ENCODE assay signal across 16 mouse cellular contexts in genomic region chr7:118154150-118154549, GRCm38 (mm10). TPM values are rescaled to one million over a fixed set of nuclear protein-coding genes. Genes with fewer than 3 reads are reported as not detected.
A peak's percentile ranks its signal among the peaks of the same experiment; 100 is the strongest.
DNase-seq lines count a peak whose midpoint lies in the region.
"Had no signal": no experiment of that assay in that cellular context is flagged by ENCODE, and none has a peak within 500 bp of the region (broad histone marks: within the 10 kb centered on the region; RNA-seq: fewer than 3 reads in every experiment).

No protein-coding gene starts in this region.

- peak; percentile 13 to 48 for DNase-seq in frontal cortex, postnatal 36 days (ENCODE audit: low spot score in 2 of 2)
- DNase-seq in frontal cortex, postnatal 25 days (ENCODE audit: low spot score in 2 of 2): no peak
- DNase-seq in layer of hippocampus, adult 9-11 months: peak; percentile 43
- DNase-seq in layer of hippocampus, postnatal 36 days: no peak
- DNase-seq in right cerebral cortex, adult 2 months (ENCODE audit: low spot score in 2 of 2): peak; percentile 23 to 32
- no peak for DNase-seq in right cerebral cortex, postnatal 4 days
- DNase-seq in telencephalon, adult 2 months (ENCODE audit: low read depth, low spot score): peak; percentile 45
- DNase-seq in heart, postnatal 10 days: no peak
- DNase-seq: adrenal gland, postnatal 14 days; cerebellum, adult 2 months; cerebellum, postnatal 14 days; embryo, embryonic 11 days; gastrocnemius, adult 2 months; gastrocnemius, postnatal 25 days; heart, adult 11 months; heart, postnatal 4 days had no signal

- intact Hi-C loops in heart, postnatal 10 days (cut with DNase I): loop anchor here (5.0 kb wide), 2 partner anchors 58 to 143 kb away; no protein-coding TSS in a partner anchor

RNA-seq across cellular contexts. Expression of gene Arl6ip1, which starts 24.7 kb away (rescaled TPM):
- 100 to 1,000 TPM; 298 to 300 TPM for total RNA-seq in layer of hippocampus, postnatal 36 days (2021)
- total RNA-seq in heart, postnatal 10 days (2021): 10 to 100 TPM; 49.7 to 56.8 TPM

RNA-seq across cellular contexts. Expression of gene Rps15a, which starts 38.2 kb away (rescaled TPM):
- 100 to 1,000 TPM; 370 to 388 TPM for total RNA-seq in layer of hippocampus, postnatal 36 days (2021)
- 100 to 1,000 TPM; 675 to 681 TPM for total RNA-seq in heart, postnatal 10 days (2021)

Comparison
In these comparisons a context has a peak if more than half of its experiments do, and no peak if none do; other contexts are left out.
1. DNase-seq: peak in frontal cortex, postnatal 36 days (2 of 2), layer of hippocampus, adult 9-11 months (single experiment), right cerebral cortex, adult 2 months (2 of 2) and telencephalon, adult 2 months (single experiment); none in frontal cortex, postnatal 25 days (0 of 2), layer of hippocampus, postnatal 36 days (0 of 2), right cerebral cortex, postnatal 4 days (single experiment) and heart, postnatal 10 days (0 of 2).
2. RNA of gene Arl6ip1, which starts 24.7 kb away (total RNA-seq): 298 to 300 TPM in layer of hippocampus, postnatal 36 days; 49.7 to 56.8 TPM in heart, postnatal 10 days; every median in the first group is over 4 times any median in the second.